Mouse (Mus musculus) olfactory bulb, adult 2 months (tissue): ENCODE results near the gene Dcxr.

ENCODE experiments used
- CTCF ChIP-seq: fragments of 200-500 bp; IDR thresholded peaks from 2 replicates; pipeline ENCODE4 v1.5.1; 2012; ENCODE audit warnings: low read depth, mild to moderate bottlenecking, low read length, moderate library complexity; ENCODE audit not compliant: insufficient read depth
- POLR2A ChIP-seq: fragments of 200-500 bp; IDR thresholded peaks from 2 replicates; pipeline ENCODE4 v1.6.1; 2012; ENCODE audit warnings: mild to moderate bottlenecking, low read depth, low read length, moderate library complexity; ENCODE audit not compliant: insufficient read depth

GRCm38 (mm10) chr11:120772749-120773148 lies 45.7 kb upstream of the Dcxr start:
- no peak for TF ChIP-seq POLR2A
- TF ChIP-seq CTCF: no peak
